Mouse (Mus musculus): Measurements from ENCODE around the gene Tcp1. TPM values are rescaled to one million over a fixed set of nuclear protein-coding genes. Genes with fewer than 3 reads are reported as not detected.

Tcp1 gene
- polyA plus RNA-seq (2014; fragmentation: Illumina TruSeq; extraction: RNeasy Lipid Tissue Mini Kit (QIAGEN cat#74804); ENCODE audit: low read depth, low replicate concordance) = 3,358 TPM

GRCm38 (mm10) chr17:12915488-12915880 is at the start of gene Tcp1:
Gene Tcp1 (plus strand): TSS chr17:12915701.

GRCm38 (mm10) chr17:12868043-12868442 is 47.5 kb upstream of the Tcp1 start, which contains the start of gene Mas1:
Gene Mas1 (minus strand): TSS chr17:12868143.

GRCm38 (mm10) chr17:12875734-12876133 is 39.8 kb upstream of the Tcp1 start, which contains the start of gene Mrgprh:
Gene Mrgprh (plus strand): TSS chr17:12876034.

GRCm38 (mm10) chr17:12909361-12910280 is 5.9 kb upstream of the Tcp1 start, which contains the start of gene Pnldc1:
Gene Pnldc1 (minus strand): TSS chr17:12910230.

GRCm38 (mm10) chr17:12915881-12916583 is 531 bp downstream of the Tcp1 start, which contains the start of gene Mrpl18:
Gene Mrpl18 (minus strand): TSS chr17:12916345.

GRCm38 (mm10) chr17:12940151-12940805 is 24.8 kb downstream of the Tcp1 start, which contains the start of gene Acat3:
Gene Acat3 (minus strand): TSS chr17:12940600.

GRCm38 (mm10) chr17:12960331-12960873 is 44.9 kb downstream of the Tcp1 start, which contains the start of gene Acat2:
Gene Acat2 (minus strand): TSS chr17:12960747.

Other genes with a start within 250 kb of the Tcp1 start
- gene Slc22a1, start 239.9 kb upstream of the Tcp1 start, polyA plus RNA-seq (2014; fragmentation: Illumina TruSeq; extraction: RNeasy Lipid Tissue Mini Kit (QIAGEN cat#74804); ENCODE audit: low read depth, low replicate concordance) = not detected
- 3.2 TPM for gene Igf2r, start 146.0 kb upstream of the Tcp1 start, polyA plus RNA-seq (2014; fragmentation: Illumina TruSeq; extraction: RNeasy Lipid Tissue Mini Kit (QIAGEN cat#74804); ENCODE audit: low read depth, low replicate concordance)
- gene Mas1, start 47.6 kb upstream of the Tcp1 start, polyA plus RNA-seq (2014; fragmentation: Illumina TruSeq; extraction: RNeasy Lipid Tissue Mini Kit (QIAGEN cat#74804); ENCODE audit: low read depth, low replicate concordance) = 34.0 TPM
- gene Mrgprh, start 39.7 kb upstream of the Tcp1 start, polyA plus RNA-seq (2014; fragmentation: Illumina TruSeq; extraction: RNeasy Lipid Tissue Mini Kit (QIAGEN cat#74804); ENCODE audit: low read depth, low replicate concordance) = not detected
- gene Pnldc1, start 5.5 kb upstream of the Tcp1 start, polyA plus RNA-seq (2014; fragmentation: Illumina TruSeq; extraction: RNeasy Lipid Tissue Mini Kit (QIAGEN cat#74804); ENCODE audit: low read depth, low replicate concordance) = 14.2 TPM
- gene Mrpl18, start 644 bp downstream of the Tcp1 start, polyA plus RNA-seq (2014; fragmentation: Illumina TruSeq; extraction: RNeasy Lipid Tissue Mini Kit (QIAGEN cat#74804); ENCODE audit: low read depth, low replicate concordance) = 47.6 TPM
- gene Acat3, start 24.9 kb downstream of the Tcp1 start, polyA plus RNA-seq (2014; fragmentation: Illumina TruSeq; extraction: RNeasy Lipid Tissue Mini Kit (QIAGEN cat#74804); ENCODE audit: low read depth, low replicate concordance) = 3.9 TPM
- 12.9 TPM for gene Acat2, start 45.0 kb downstream of the Tcp1 start, polyA plus RNA-seq (2014; fragmentation: Illumina TruSeq; extraction: RNeasy Lipid Tissue Mini Kit (QIAGEN cat#74804); ENCODE audit: low read depth, low replicate concordance)
- gene Wtap, start 78.5 kb downstream of the Tcp1 start, polyA plus RNA-seq (2014; fragmentation: Illumina TruSeq; extraction: RNeasy Lipid Tissue Mini Kit (QIAGEN cat#74804); ENCODE audit: low read depth, low replicate concordance) = 40.8 TPM
- 62.3 TPM for gene Sod2, start 91.1 kb downstream of the Tcp1 start, polyA plus RNA-seq (2014; fragmentation: Illumina TruSeq; extraction: RNeasy Lipid Tissue Mini Kit (QIAGEN cat#74804); ENCODE audit: low read depth, low replicate concordance)
- gene Gpr31b, start 136.6 kb downstream of the Tcp1 start, polyA plus RNA-seq (2014; fragmentation: Illumina TruSeq; extraction: RNeasy Lipid Tissue Mini Kit (QIAGEN cat#74804); ENCODE audit: low read depth, low replicate concordance) = not detected
- 288 TPM for gene Tcp10b, start 145.4 kb downstream of the Tcp1 start, polyA plus RNA-seq (2014; fragmentation: Illumina TruSeq; extraction: RNeasy Lipid Tissue Mini Kit (QIAGEN cat#74804); ENCODE audit: low read depth, low replicate concordance)
- 3.7 TPM for gene Unc93a, start 216.1 kb downstream of the Tcp1 start, polyA plus RNA-seq (2014; fragmentation: Illumina TruSeq; extraction: RNeasy Lipid Tissue Mini Kit (QIAGEN cat#74804); ENCODE audit: low read depth, low replicate concordance)

Data from testis, adult 10 weeks (tissue).